Mouse (Mus musculus): ENCODE measurements around the gene Tmem211. TPM values are rescaled to one million over a fixed set of nuclear protein-coding genes. Genes with fewer than 3 reads are reported as not detected.
A peak's percentile ranks its signal among the peaks of the same experiment; 100 is the strongest.

Tmem211 gene
- polyA plus RNA-seq, 1 experiment from 2014 or later, result not detected

- Histone ChIP-seq H3K27ac (ENCODE audit: low read length) (no peak overlapping the region), H3K9ac (replicated peaks; ENCODE audit: low read depth, low read length) (no peak overlapping the region), H3K9me3 (ENCODE audit: control insufficient read depth, low read depth, low read length) (no peaks in the 10 kb centered on the region), H3K36me3 (ENCODE audit: control insufficient read depth, insufficient read depth, low read length) (no peaks in the 10 kb centered on the region), H3K4me1 (ENCODE audit: control insufficient read depth, insufficient read depth, low read length) (peaks cover 12% of the 10 kb centered on the region; the same call in 1 of the 2 replicates), H3K4me3 (ENCODE audit: low read depth, low read length) (no peak overlapping the region), H3K4me2 (replicated peaks; ENCODE audit: low read depth, low read length) (no peak overlapping the region), H3K27me3 (ENCODE audit: control insufficient read depth, insufficient read depth, low read length) (no peaks in the 10 kb centered on the region)
- ATAC-seq (ENCODE audit: insufficient number of reproducible peaks, insufficient read depth, low FRiP score, low read depth), result no peak
- WGBS, result 56% methylated on average over 14 of the region's 14 CpGs
Observed at GRCm38 (mm10) chr5:113216328-113216960, 10.3 kb upstream of the Tmem211 start.

- Histone ChIP-seq H3K4me2 (replicated peaks; ENCODE audit: low read depth, low read length) (no peak overlapping the region), H3K36me3 (ENCODE audit: control insufficient read depth, insufficient read depth, low read length) (no peaks in the 10 kb centered on the region), H3K27me3 (ENCODE audit: control insufficient read depth, insufficient read depth, low read length) (no peaks in the 10 kb centered on the region), H3K9me3 (ENCODE audit: control insufficient read depth, low read depth, low read length) (no peaks in the 10 kb centered on the region), H3K4me1 (ENCODE audit: control insufficient read depth, insufficient read depth, low read length) (peaks cover 12% of the 10 kb centered on the region; the same call in 1 of the 2 replicates), H3K27ac (ENCODE audit: low read length) (no peak overlapping the region), H3K4me3 (ENCODE audit: low read depth, low read length) (no peak overlapping the region), H3K9ac (replicated peaks; ENCODE audit: low read depth, low read length) (no peak overlapping the region)
- no peak for ATAC-seq (ENCODE audit: insufficient number of reproducible peaks, insufficient read depth, low FRiP score, low read depth)
- 56% methylated on average over 12 of the region's 12 CpGs for WGBS
Observed at GRCm38 (mm10) chr5:113217076-113217475, 9.6 kb upstream of the Tmem211 start.

- ATAC-seq (ENCODE audit: insufficient number of reproducible peaks, insufficient read depth, low FRiP score, low read depth), result no peak
- whole genome bisulfite sequencing, result 44% methylated on average over 17 of the region's 17 CpGs
Observed at GRCm38 (mm10) chr5:113218617-113219235, 8.0 kb upstream of the Tmem211 start.

GRCm38 (mm10) chr5:113219450-113219849, 7.3 kb upstream of the Tmem211 start:
- Histone ChIP-seq H3K4me3 (ENCODE audit: low read depth, low read length) (no peak overlapping the region), H3K9me3 (ENCODE audit: control insufficient read depth, low read depth, low read length) (no peaks in the 10 kb centered on the region), H3K27me3 (ENCODE audit: control insufficient read depth, insufficient read depth, low read length) (no peaks in the 10 kb centered on the region), H3K27ac (ENCODE audit: low read length) (no peak overlapping the region), H3K4me2 (replicated peaks; ENCODE audit: low read depth, low read length) (0 out of 2 replicates have a peak overlapping the region, but pooled peaks have one; percentile 0), H3K4me1 (ENCODE audit: control insufficient read depth, insufficient read depth, low read length) (peaks cover 12% of the 10 kb centered on the region; the same call in 1 of the 2 replicates), H3K36me3 (ENCODE audit: control insufficient read depth, insufficient read depth, low read length) (no peaks in the 10 kb centered on the region), H3K9ac (replicated peaks; ENCODE audit: low read depth, low read length) (no peak overlapping the region)
- 0 out of 2 replicates have a peak, but pooled peaks have one; percentile 29 for ATAC-seq (ENCODE audit: insufficient number of reproducible peaks, insufficient read depth, low FRiP score, low read depth)
- 64% methylated on average over 6 of the region's 6 CpGs for WGBS

More at GRCm38 (mm10) chr5:113218617-113219235, 8.0 kb upstream of the Tmem211 start:
- Histone ChIP-seq H3K4me2 (replicated peaks; ENCODE audit: low read depth, low read length) (peak overlapping the region; percentile 0; the same call in 1 of the 2 replicates), H3K9me3 (ENCODE audit: control insufficient read depth, low read depth, low read length) (no peaks in the 10 kb centered on the region), H3K4me1 (ENCODE audit: control insufficient read depth, insufficient read depth, low read length) (peaks cover 12% of the 10 kb centered on the region; the same call in 1 of the 2 replicates), H3K27ac (ENCODE audit: low read length) (peak overlapping the region; percentile 11; the same call in 1 of the 2 replicates), H3K9ac (replicated peaks; ENCODE audit: low read depth, low read length) (no peak overlapping the region), H3K4me3 (ENCODE audit: low read depth, low read length) (no peak overlapping the region), H3K27me3 (ENCODE audit: control insufficient read depth, insufficient read depth, low read length) (no peaks in the 10 kb centered on the region), H3K36me3 (ENCODE audit: control insufficient read depth, insufficient read depth, low read length) (no peaks in the 10 kb centered on the region)

- no peak for ATAC-seq (ENCODE audit: insufficient number of reproducible peaks, insufficient read depth, low FRiP score, low read depth)
- Histone ChIP-seq H3K9me3 (ENCODE audit: control insufficient read depth, low read depth, low read length) (no peaks in the 10 kb centered on the region), H3K36me3 (ENCODE audit: control insufficient read depth, insufficient read depth, low read length) (no peaks in the 10 kb centered on the region), H3K4me3 (ENCODE audit: low read depth, low read length) (peak overlapping the region; percentile 65), H3K27ac (ENCODE audit: low read length) (no peak overlapping the region; the same call in 1 of the 2 replicates), H3K27me3 (ENCODE audit: control insufficient read depth, insufficient read depth, low read length) (no peaks in the 10 kb centered on the region), H3K4me2 (replicated peaks; ENCODE audit: low read depth, low read length) (peak overlapping the region; percentile 98), H3K4me1 (ENCODE audit: control insufficient read depth, insufficient read depth, low read length) (peaks cover 12% of the 10 kb centered on the region; the same call in 1 of the 2 replicates), H3K9ac (replicated peaks; ENCODE audit: low read depth, low read length) (no peak overlapping the region; the same call in 1 of the 2 replicates)
- 40% methylated on average over 7 of the region's 7 CpGs for WGBS
Observed at GRCm38 (mm10) chr5:113219876-113220275, 6.8 kb upstream of the Tmem211 start.

GRCm38 (mm10) chr5:113220383-113221146, 6.1 kb upstream of the Tmem211 start:
- Histone ChIP-seq H3K4me1 (ENCODE audit: control insufficient read depth, insufficient read depth, low read length) (peaks cover 12% of the 10 kb centered on the region; the same call in 1 of the 2 replicates), H3K9me3 (ENCODE audit: control insufficient read depth, low read depth, low read length) (no peaks in the 10 kb centered on the region), H3K4me3 (ENCODE audit: low read depth, low read length) (peak overlapping the region; percentile 65), H3K27ac (ENCODE audit: low read length) (peak overlapping the region; percentile 63), H3K27me3 (ENCODE audit: control insufficient read depth, insufficient read depth, low read length) (no peaks in the 10 kb centered on the region), H3K9ac (replicated peaks; ENCODE audit: low read depth, low read length) (peak overlapping the region; percentile 57), H3K4me2 (replicated peaks; ENCODE audit: low read depth, low read length) (peak overlapping the region; percentile 98), H3K36me3 (ENCODE audit: control insufficient read depth, insufficient read depth, low read length) (no peaks in the 10 kb centered on the region)
- peak; percentile 37; the same call in 1 of the 2 replicates for ATAC-seq (ENCODE audit: insufficient number of reproducible peaks, insufficient read depth, low FRiP score, low read depth)
- 3% methylated on average over 64 of the region's 64 CpGs for WGBS

- peak; percentile 47 for ATAC-seq (ENCODE audit: insufficient number of reproducible peaks, insufficient read depth, low FRiP score, low read depth)
- Histone ChIP-seq H3K4me3 (ENCODE audit: low read depth, low read length) (peak within 1 kb of the TSS; percentile 65), H3K9me3 (ENCODE audit: control insufficient read depth, low read depth, low read length) (no peaks in the 10 kb centered on the region), H3K9ac (replicated peaks; ENCODE audit: low read depth, low read length) (peak within 1 kb of the TSS; percentile 57), H3K4me2 (replicated peaks; ENCODE audit: low read depth, low read length) (peak within 1 kb of the TSS; percentile 98), H3K4me1 (ENCODE audit: control insufficient read depth, insufficient read depth, low read length) (peaks cover 17% of the 10 kb centered on the region; the same call in 1 of the 2 replicates), H3K36me3 (ENCODE audit: control insufficient read depth, insufficient read depth, low read length) (no peaks in the 10 kb centered on the region), H3K27ac (ENCODE audit: low read length) (peak within 1 kb of the TSS; percentile 63), H3K27me3 (ENCODE audit: control insufficient read depth, insufficient read depth, low read length) (no peaks in the 10 kb centered on the region)
- 8% methylated on average over 58 of the region's 62 CpGs for WGBS
Observed at GRCm38 (mm10) chr5:113221147-113221865, 5.4 kb upstream of the Tmem211 start, which contains the start of gene 2900026A02Rik. Gene 2900026A02Rik (minus strand): TSS chr5:113221236.
